Mouse (Mus musculus): ENCODE data around the gene Wipi2. TPM values are rescaled to one million over a fixed set of nuclear protein-coding genes. Genes with fewer than 3 reads are reported as not detected.

The Wipi2 gene
- polyA plus RNA-seq, 1 experiment = 54.4 TPM

DNA sequence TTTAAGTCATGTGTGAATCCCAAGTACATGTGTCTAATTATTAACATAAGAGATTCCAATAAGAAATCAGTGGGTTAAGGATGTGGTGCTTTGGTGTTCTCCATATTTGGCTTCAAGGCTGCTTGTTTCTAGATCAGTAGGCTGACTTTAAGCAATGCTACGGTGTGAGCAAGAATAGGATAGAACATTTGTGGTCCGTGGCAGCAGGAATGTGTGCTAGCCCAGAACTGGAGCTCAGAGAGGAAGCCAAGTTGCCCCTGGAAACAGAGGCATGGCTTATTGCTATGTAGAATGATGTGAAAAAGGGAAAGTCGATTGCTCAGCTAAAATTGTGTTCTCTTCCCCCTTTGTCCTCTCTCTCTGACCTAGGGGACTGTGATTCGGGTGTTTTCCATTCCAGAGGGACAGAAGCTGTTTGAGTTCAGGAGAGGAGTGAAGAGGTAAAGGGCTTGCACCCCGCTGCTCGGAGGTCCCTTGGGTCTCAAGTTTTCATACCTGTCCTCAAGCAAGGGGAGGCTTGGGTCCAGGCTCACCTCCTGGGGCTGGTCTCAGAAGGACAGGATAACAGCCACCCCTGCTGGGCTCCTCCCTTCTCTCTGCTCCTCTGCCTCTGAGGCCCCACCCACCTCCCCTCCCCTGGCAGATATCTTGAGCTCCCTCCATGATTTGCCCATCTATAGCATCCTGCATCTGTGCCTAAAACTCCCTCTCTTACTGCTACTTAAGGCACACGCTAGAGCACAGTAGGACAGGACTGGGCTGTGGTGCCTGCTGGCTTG is 33.3 kb downstream of the Wipi2 start:
- H3K36me3 ChIP-seq (ENCODE audit: control insufficient read depth, insufficient read depth, low read length) = peaks cover 69% of the 10 kb centered on the region
- DNase-seq = no peak
- no peak overlapping the region for H3K4me3 ChIP-seq (ENCODE audit: control insufficient read depth, insufficient read depth, low read length)
- H3K4me1 ChIP-seq (replicated peaks; ENCODE audit: control insufficient read depth, insufficient read depth, low read length) = no peaks in the 10 kb centered on the region
- 94% methylated on average over 7 of the region's 7 CpGs for WGBS
- H3K27me3 ChIP-seq (ENCODE audit: control insufficient read depth, insufficient read depth, low read length) = no peaks in the 10 kb centered on the region
- TF ChIP-seq POLR2A (IDR thresholded peaks at IDR 0.05; ENCODE audit: control insufficient read depth, extremely low read depth, insufficient read depth, low read length, poor library complexity) (no peak), CTCF (IDR thresholded peaks at IDR 0.05; ENCODE audit: borderline replicate concordance, control insufficient read depth, extremely low read depth, insufficient read depth, low read length, poor library complexity) (no peak)
- H3K27ac ChIP-seq (ENCODE audit: control insufficient read depth, insufficient read depth, low read length) = no peak overlapping the region

DNA sequence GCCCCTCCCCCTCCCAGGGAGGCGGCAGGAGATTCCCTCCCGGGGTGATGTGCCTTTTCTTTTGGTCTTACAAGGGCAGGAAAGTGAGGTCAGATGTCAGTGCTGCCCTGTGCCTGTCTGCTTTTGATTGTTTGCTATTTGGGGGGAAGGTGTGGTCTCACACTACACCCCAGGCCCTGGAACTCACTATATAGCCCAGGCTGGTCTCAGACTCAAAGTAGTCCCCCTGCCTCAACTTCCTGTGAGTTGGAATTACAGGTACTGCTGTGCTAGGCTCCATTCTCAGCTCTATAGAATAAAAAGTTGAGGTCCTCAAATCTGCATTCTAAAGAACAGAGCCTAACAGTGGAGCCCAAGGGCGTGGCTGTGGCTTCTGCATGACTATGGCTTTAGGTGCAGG is 40.4 kb downstream of the Wipi2 start:
- peaks cover 44% of the 10 kb centered on the region for H3K36me3 ChIP-seq (ENCODE audit: control insufficient read depth, insufficient read depth, low read length)
- WGBS = 93% methylated on average over 3 of the region's 3 CpGs
- H3K27me3 ChIP-seq (ENCODE audit: control insufficient read depth, insufficient read depth, low read length) = no peaks in the 10 kb centered on the region
- DNase-seq = no peak
- H3K27ac ChIP-seq (ENCODE audit: control insufficient read depth, insufficient read depth, low read length) = no peak overlapping the region
- no peak overlapping the region for H3K4me3 ChIP-seq (ENCODE audit: control insufficient read depth, insufficient read depth, low read length)
- TF ChIP-seq POLR2A (IDR thresholded peaks at IDR 0.05; ENCODE audit: control insufficient read depth, extremely low read depth, insufficient read depth, low read length, poor library complexity) (no peak), CTCF (IDR thresholded peaks at IDR 0.05; ENCODE audit: borderline replicate concordance, control insufficient read depth, extremely low read depth, insufficient read depth, low read length, poor library complexity) (no peak)
- no peaks in the 10 kb centered on the region for H3K4me1 ChIP-seq (replicated peaks; ENCODE audit: control insufficient read depth, insufficient read depth, low read length)

DNA sequence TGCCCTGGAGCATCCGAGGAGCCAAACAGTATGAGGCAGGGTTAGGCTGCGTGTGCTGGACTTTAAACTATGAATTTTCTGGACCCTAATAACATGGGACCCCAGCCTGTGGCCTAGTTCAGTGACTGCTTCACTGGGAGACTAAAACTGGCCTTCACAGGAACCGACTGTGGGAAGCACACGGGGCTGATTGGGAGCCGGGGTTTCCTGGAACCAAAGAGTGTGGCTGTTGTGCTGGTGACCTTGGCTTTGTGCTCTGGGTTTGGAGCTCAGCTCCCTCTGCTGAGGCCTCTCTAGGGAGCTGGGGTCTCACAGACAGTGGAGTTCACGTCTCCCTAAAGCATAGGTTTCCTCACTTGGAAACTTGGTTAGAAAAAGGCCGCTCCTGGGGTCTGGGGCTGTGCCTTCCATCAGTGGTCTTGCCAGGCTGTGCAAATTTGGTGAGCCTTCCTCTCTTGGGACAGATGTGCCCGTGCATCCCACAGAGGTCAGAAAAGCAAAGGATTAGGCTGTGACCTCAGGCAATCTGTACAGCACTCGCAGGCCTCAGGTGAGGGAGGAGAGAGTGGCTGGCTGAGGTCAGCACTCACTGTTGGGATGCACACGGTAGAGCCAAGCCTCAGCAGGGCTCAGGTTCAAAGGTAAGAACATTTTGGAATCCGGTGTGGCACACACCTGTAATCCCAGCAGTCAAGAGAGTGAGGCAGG is 41.2 kb downstream of the Wipi2 start:
- H3K27me3 ChIP-seq (ENCODE audit: control insufficient read depth, insufficient read depth, low read length) = no peaks in the 10 kb centered on the region
- no peak overlapping the region for H3K27ac ChIP-seq (ENCODE audit: control insufficient read depth, insufficient read depth, low read length)
- H3K4me3 ChIP-seq (ENCODE audit: control insufficient read depth, insufficient read depth, low read length) = no peak overlapping the region
- TF ChIP-seq POLR2A (IDR thresholded peaks at IDR 0.05; ENCODE audit: control insufficient read depth, extremely low read depth, insufficient read depth, low read length, poor library complexity) = no peak
- TF ChIP-seq CTCF (IDR thresholded peaks at IDR 0.05; ENCODE audit: borderline replicate concordance, control insufficient read depth, extremely low read depth, insufficient read depth, low read length, poor library complexity) = no peak
- DNase-seq = no peak
- no peaks in the 10 kb centered on the region for H3K4me1 ChIP-seq (replicated peaks; ENCODE audit: control insufficient read depth, insufficient read depth, low read length)
- H3K36me3 ChIP-seq (ENCODE audit: control insufficient read depth, insufficient read depth, low read length) = peaks cover 41% of the 10 kb centered on the region
- 96% methylated on average over 11 of the region's 11 CpGs for WGBS

GRCm38 (mm10) chr5:142669726-142670125 is 42.2 kb downstream of the Wipi2 start:
- no peak for TF ChIP-seq CTCF (IDR thresholded peaks at IDR 0.05; ENCODE audit: borderline replicate concordance, control insufficient read depth, extremely low read depth, insufficient read depth, low read length, poor library complexity)
- TF ChIP-seq POLR2A (IDR thresholded peaks at IDR 0.05; ENCODE audit: control insufficient read depth, extremely low read depth, insufficient read depth, low read length, poor library complexity) = no peak
- DNase-seq = no peak
- 94% methylated on average over 7 of the region's 7 CpGs for WGBS

GRCm38 (mm10) chr5:142673082-142673481 is 45.6 kb downstream of the Wipi2 start:
- WGBS = 39% methylated on average over 5 of the region's 5 CpGs

More at GRCm38 (mm10) chr5:142669726-142670125, 42.2 kb downstream of the Wipi2 start:
- H3K4me1 ChIP-seq (replicated peaks; ENCODE audit: control insufficient read depth, insufficient read depth, low read length) = no peaks in the 10 kb centered on the region
- H3K27ac ChIP-seq (ENCODE audit: control insufficient read depth, insufficient read depth, low read length) = no peak overlapping the region
- no peaks in the 10 kb centered on the region for H3K27me3 ChIP-seq (ENCODE audit: control insufficient read depth, insufficient read depth, low read length)
- peaks cover 33% of the 10 kb centered on the region for H3K36me3 ChIP-seq (ENCODE audit: control insufficient read depth, insufficient read depth, low read length)
- no peak overlapping the region for H3K4me3 ChIP-seq (ENCODE audit: control insufficient read depth, insufficient read depth, low read length)

DNA sequence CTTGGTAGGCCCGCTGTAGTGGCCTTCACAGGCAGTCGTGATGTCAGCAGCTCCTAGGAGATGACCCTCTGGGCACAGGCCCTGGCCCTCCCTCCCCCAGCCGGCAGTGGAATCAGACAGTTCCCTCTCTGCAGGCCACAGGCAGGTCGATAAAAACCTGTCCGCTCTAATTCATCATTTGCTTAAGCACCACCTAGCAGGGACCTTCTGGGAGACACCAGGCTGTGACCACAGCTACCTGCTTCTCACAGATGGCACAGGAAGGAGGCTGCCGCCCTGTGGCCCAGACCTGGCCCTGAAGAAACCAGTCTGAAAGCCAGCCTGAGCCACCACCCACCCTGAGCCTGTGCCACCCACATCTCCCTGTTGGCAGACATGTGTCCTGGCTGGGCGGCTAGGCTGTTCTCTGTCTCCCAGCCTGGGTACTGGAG is 50.7 kb downstream of the Wipi2 start:
- DNase-seq = no peak
- Histone ChIP-seq H3K36me3 (ENCODE audit: control insufficient read depth, insufficient read depth, low read length) (no peaks in the 10 kb centered on the region), H3K27me3 (ENCODE audit: control insufficient read depth, insufficient read depth, low read length) (no peaks in the 10 kb centered on the region), H3K4me3 (ENCODE audit: control insufficient read depth, insufficient read depth, low read length) (no peak overlapping the region), H3K4me1 (replicated peaks; ENCODE audit: control insufficient read depth, insufficient read depth, low read length) (no peaks in the 10 kb centered on the region), H3K27ac (ENCODE audit: control insufficient read depth, insufficient read depth, low read length) (no peak overlapping the region)
- no peak for TF ChIP-seq CTCF (IDR thresholded peaks at IDR 0.05; ENCODE audit: borderline replicate concordance, control insufficient read depth, extremely low read depth, insufficient read depth, low read length, poor library complexity)
- no peak for TF ChIP-seq POLR2A (IDR thresholded peaks at IDR 0.05; ENCODE audit: control insufficient read depth, extremely low read depth, insufficient read depth, low read length, poor library complexity)
- 68% methylated on average over 7 of the region's 7 CpGs for WGBS

More at GRCm38 (mm10) chr5:142673082-142673481, 45.6 kb downstream of the Wipi2 start:
- TF ChIP-seq CTCF (IDR thresholded peaks at IDR 0.05; ENCODE audit: borderline replicate concordance, control insufficient read depth, extremely low read depth, insufficient read depth, low read length, poor library complexity) = no peak
- no peak for TF ChIP-seq POLR2A (IDR thresholded peaks at IDR 0.05; ENCODE audit: control insufficient read depth, extremely low read depth, insufficient read depth, low read length, poor library complexity)
- Histone ChIP-seq H3K27ac (ENCODE audit: control insufficient read depth, insufficient read depth, low read length) (no peak overlapping the region), H3K36me3 (ENCODE audit: control insufficient read depth, insufficient read depth, low read length) (peaks cover 5% of the 10 kb centered on the region; the same call in 1 of the 2 replicates), H3K4me3 (ENCODE audit: control insufficient read depth, insufficient read depth, low read length) (no peak overlapping the region), H3K4me1 (replicated peaks; ENCODE audit: control insufficient read depth, insufficient read depth, low read length) (no peaks in the 10 kb centered on the region), H3K27me3 (ENCODE audit: control insufficient read depth, insufficient read depth, low read length) (no peaks in the 10 kb centered on the region)
- no peak for DNase-seq

Measured in thymus, adult 2 months (tissue).